Mouse (Mus musculus): ENCODE results near the gene Cldn15.
A peak's percentile ranks its signal among the peaks of the same experiment; 100 is the strongest.

Gene Cldn15

DNA sequence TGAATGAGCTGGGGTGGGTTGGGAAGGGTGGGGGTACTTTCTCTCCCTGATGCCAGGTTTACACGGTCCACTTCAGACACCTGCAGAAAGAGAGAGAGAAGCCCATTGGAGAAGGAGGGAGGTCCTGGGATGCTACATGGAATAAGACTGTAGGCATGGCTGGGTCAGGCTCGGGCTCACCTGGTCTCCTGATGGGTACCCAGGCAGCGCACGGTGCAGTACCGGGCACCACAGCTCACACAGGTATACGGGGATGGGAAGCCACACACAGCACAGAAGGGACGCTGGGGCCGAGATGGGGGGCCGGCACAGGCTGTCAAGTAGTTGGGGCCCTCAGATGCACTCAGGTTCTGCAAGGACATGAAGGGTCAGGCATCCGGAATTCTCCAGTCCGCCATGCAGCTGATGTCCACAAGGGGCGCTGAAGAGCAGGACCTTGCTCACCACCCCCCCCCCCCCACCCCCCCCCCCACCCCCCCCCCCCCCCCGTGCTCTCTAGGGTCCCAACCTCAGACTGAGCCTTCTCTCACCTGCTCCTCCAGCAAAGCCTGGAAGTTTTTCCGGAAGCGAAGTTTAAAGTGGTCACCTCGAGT lies 16.0 kb downstream of the Cldn15 start:
- no peak for ATAC-seq (ENCODE audit: low TSS enrichment)

DNA sequence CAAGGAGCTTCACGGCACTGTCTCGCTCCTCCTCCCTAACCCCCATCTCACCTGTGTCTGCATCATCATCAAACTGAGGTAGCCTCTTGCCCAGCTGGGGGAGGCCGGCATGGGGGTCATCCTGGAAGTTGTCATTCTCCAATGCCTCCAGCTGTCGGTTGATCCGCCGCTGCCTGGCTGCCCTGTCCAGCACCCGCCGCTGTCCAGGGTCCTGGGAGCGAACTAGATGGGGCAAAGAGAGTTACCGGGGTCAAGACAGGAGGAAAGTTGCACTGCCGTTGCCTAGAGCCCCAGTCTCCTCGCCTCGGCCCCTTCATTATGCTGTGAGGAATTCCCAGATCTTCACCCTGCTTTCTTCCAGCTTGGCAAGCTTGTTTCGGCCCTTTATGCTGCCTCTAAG lies 18.4 kb downstream of the Cldn15 start:
- no peak for ATAC-seq (ENCODE audit: low TSS enrichment)

DNA sequence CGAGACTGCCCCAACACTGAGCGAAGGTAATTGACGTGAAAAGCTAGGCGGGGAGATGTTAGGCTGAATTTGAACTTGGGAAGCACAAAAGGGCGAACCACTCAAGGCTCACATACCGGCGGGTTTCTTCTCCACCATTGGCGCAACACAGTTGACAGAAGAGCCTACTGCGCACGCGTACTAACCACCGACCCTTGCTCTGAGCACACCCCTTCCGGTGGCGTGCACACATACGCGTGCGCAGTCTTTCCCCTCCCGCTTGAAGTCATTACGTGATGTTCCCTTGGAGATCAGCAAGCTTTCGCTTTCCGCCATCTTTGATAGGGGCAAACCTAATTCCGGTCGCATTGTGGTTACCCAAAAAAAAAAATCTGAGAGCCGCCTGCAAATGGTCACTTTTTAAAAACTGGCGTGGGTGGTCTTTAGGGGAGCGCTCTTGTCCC lies 20.3 kb downstream of the Cldn15 start, which contains the start of gene Plod3:
Plod3 (plus strand) TSS at position 325 of the 443 bp plus-strand sequence.
- peak; percentile 92 for ATAC-seq (ENCODE audit: low TSS enrichment)

DNA sequence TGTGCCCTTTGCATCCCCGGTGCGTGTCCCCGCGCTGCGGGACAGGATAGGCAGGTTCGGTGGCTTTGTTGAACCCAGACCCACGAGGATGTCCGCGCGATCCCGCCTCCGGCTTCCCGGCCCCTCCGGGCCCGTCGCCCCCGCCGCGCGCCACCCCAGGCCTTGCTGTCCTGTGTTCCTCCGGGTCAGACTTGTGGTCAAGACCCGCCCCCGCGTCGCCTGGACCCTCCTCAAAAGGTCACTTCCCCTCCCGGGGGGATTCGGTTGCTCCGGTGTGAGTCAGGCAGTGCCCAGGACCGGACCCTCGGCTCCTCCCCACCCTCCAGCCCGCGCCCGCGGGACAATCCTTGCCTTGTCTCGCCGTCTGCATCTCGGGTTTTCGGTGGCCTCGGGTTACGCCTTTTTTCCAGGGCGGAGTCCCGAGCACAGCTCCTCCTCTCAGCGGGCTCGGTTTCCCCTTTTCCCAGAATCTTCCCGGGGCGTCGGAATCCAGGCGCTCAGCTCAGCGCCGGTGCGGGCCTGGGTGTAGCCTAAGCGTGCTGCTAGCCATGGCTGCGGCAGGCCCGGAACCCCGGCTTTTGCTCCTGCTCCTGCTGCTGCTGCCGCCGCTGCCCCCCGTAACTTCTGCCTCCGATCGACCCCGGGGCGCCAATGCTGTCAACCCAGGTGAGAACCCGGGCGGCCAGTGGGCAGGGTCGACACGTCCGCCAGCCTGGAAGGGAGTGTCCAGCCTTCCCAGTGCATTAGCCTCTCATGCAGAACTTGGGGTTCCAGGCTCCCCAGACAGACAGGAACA lies 20.9 kb downstream of the Cldn15 start:
- peak; percentile 51 for ATAC-seq (ENCODE audit: low TSS enrichment)

DNA sequence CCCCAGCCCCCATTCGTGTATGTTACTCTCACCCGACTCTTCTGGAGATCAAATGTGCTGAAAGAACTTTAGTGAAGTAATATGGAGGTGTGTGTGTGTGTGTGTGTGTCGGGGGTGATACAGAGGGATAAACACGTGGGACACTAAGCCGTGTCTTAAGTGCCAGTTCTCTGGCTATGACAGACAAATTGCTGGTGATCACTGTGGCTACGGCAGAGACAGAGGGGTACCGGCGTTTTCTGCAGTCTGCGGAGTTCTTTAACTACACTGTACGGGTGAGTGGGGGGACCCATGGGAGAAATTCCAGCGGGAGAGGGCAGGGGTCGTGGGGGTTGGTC lies 21.5 kb downstream of the Cldn15 start, which contains the start of gene Znhit1:
Znhit1 (minus strand) TSS at position 88 of the 338 bp plus-strand sequence.
- no peak for ATAC-seq (ENCODE audit: low TSS enrichment)

DNA sequence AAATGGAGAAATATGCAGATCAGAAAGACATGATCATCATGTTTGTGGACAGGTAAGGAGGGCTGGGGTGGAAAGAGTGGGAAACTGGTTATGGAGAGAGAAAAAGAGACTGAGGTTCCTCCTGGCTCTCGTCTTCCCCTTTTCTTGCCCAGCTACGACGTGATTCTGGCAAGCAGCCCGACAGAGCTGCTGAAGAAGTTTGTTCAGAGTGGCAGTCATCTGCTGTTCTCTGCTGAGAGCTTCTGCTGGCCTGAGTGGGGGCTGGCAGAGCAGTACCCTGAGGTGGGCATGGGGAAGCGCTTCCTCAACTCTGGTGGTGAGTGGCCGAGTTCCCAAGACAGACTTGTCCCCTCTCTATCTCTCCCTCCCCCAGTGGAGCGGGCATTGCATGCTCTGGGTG lies 22.0 kb downstream of the Cldn15 start:
- ATAC-seq (ENCODE audit: low TSS enrichment): no peak

DNA sequence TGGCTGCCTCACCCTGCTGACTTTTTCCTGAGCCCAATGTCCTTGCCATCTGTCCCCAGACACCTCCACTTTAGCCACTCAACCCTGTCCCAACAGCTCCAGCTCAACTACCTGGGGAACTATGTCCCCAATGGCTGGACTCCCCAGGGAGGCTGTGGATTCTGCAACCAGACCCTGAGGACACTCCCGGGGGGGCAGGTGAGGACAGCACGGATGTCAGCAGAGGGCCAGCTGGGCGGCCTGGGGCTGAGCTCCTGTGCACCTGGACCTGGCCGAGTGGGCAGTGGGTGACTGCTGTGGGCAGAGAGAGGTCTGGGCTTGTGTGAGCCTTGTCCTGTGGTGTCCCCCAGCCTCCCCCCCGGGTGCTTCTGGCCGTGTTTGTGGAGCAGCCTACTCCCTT lies 23.4 kb downstream of the Cldn15 start:
- ATAC-seq (ENCODE audit: low TSS enrichment): no peak

DNA sequence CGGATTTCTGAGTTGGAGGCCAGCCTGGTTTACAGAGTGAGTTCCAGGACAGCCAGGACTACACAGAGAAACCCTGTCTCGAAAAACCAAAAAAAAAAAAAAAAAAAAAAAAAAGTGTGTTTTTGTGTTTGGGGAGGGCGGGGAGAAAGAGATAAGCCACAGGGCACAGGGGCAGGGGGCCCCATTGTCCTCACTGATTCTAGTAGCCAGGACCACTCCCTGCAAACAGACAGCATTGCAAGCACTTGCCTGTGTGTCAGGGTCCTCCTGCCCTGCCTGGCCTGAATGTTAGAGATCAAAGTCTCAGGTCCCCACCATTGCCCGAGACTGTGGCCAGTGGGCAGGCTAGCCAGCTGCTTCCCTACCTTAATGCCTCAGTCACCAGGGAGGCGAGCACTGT lies 33.0 kb downstream of the Cldn15 start:
- ATAC-seq (ENCODE audit: low TSS enrichment): no peak

DNA sequence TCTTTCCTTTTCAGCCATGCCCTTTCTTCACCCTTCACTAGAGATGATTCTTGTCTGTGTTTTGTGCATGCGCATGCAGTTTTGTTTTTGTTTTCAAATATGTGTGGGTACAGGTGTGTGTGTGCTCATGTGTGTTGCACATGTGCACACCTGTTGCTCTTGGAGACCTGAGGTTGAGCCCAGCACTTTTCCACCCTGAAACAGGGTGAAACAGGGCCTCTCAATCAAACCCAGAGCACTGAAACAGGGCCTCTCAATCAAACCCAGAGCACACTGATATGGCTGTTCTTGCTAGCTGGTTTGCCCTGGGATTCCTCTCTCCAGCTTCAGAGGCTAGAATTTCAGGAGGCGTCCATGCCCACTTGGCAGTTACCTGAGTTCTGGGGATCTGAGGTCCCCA lies 34.2 kb downstream of the Cldn15 start:
- ATAC-seq (ENCODE audit: low TSS enrichment): no peak

DNA sequence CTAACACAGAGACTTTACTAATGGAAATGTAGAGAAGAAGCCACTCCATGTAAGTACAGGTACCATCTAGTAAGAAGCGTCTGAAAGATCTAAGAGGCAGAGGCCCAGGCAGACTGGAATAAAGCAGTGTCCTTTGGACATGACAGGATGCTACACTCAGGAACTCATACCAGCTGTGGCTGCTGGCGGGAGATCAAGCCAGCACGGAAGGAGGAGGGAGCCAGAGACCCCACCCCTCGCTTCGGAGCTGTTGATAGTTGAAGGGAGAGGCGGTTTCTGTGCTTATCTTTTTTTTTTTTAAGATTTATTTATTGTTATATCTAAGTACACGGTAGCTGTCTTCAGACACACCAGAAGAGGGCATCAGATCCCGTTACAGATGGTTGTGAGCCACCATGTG lies 40.9 kb downstream of the Cldn15 start:
- no peak for ATAC-seq (ENCODE audit: low TSS enrichment)

DNA sequence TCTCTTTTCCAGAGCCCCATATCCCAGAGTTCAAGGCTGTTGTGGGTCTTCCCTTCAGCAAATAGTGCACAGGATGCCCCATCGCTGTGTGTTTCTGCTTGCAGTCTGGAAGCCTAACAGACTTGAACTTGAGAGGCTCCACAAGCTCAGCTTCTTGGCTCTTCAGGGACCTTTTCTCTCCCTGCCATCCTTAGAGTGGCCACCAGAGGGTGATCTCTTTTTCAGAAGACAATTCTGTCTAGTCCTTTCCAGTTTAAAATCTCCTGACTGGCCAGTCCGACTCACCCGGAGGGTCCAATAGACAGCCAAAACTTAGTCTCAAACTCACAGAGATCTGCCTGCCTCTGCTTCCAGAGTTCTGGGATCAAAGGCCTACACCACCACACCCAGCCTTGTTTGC lies 43.6 kb downstream of the Cldn15 start:
- no peak; the same call in 1 of the 2 replicates for ATAC-seq (ENCODE audit: low TSS enrichment)

DNA sequence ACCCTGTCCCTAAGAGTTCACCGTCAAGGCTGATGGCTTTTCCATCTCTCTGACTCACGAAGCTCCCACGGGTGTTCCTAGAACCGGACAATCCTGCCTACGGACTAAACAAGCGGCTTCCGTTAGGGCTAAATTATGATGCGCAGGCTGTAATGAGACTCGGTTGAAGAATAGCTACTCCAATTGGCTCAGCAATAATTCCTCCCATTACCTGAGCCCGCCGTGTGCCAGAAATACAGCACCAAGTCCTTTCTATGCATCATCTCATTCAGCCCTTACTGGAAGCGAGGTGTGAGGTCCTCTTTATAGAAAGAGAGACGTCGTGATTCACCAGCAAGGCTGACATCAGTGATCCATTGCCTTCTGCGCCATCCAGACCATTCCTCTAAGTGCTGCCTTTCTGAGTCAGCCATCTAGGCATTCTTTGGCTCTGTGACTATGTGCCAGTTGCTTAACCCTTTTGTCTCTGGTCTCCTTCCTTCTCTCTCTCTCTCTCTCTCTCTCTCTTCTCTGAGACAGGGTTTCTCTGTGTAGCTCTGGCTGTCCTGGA lies 46.1 kb downstream of the Cldn15 start:
- no peak for ATAC-seq (ENCODE audit: low TSS enrichment)

DNA sequence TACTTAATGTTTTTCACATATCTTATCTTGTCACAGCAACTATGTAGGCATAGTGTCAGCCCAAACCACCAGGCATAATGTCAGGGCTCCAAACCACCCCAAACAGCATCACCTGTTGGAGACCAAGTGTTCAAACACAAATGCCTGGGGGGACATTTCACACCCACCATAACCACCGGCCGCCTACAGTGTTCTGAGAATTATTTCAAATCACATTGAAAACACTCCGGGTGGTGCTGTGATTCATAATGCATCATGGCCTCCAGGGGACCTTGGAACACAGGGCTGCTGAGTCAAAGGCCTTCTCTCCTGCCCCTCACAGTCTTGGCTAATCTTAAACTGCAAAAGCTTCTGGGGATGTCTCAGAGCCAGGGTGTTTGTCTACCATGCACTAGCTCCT lies 49.5 kb downstream of the Cldn15 start:
- no peak for ATAC-seq (ENCODE audit: low TSS enrichment)

DNA sequence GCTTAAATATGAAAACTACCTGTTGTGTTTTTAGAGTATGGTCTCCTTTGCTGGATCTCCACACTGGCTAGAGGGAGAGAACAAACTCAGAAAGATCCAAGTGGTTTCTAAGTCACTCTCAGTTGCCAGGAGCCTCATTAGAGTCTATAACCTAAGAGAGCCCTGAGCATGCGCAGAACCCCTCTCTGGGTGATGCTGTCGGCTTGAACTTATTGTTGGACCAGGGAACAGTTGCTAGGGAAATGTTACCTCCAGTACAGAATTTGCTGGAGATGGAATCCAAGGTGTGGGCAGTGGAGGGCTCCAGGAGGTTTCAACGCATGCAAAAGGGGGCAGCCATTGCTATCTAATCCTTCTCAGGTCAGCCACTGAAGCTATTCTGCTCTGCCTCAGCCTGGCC lies 57.9 kb downstream of the Cldn15 start:
- no peak for ATAC-seq (ENCODE audit: low TSS enrichment)

DNA sequence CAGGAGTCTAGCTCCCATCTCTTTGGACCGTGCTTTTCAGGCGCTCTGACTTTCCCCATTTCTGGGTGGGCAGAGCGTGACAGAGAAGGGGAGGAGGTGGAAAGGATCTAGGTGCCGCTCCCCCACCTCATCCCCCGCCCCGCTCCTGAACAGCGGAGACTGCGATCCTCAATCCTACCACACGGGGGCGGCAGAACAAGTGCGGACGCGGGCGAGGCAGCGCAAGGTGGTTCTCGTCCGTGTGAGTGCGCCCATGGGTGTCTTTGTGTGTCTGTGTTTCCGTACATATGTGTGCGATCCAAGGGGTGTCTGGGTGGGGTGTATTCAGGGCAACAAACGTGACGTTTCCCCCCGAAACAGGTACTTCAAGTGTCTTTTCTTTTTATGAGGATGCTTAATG lies 58.7 kb downstream of the Cldn15 start:
- ATAC-seq (ENCODE audit: low TSS enrichment): peak; percentile 45
